In genomic region chr3:29081952-29082295, GRCm38 (mm10) we compare ENCODE assay signal across 8 mouse cellular contexts. TPM values are rescaled to one million over a fixed set of nuclear protein-coding genes. Genes with fewer than 3 reads are reported as not detected.
DNase-seq lines count a peak whose midpoint lies in the region; ATAC-seq and TF ChIP-seq lines count a peak whose summit lies in the region.
"Had no signal": no experiment of that assay in that cellular context is flagged by ENCODE, and none has a peak within 500 bp of the region (broad histone marks: within the 10 kb centered on the region; RNA-seq: fewer than 3 reads in every experiment).

Gene Egfem1 (plus strand): TSS chr3:29082023.

- H3K4me1 ChIP-seq in lung, postnatal 0 days (ENCODE audit: insufficient read depth, low read depth, low read length): no peaks in the 10 kb centered on the region; the same call in 1 of the 2 replicates
- peaks cover 6% of the 10 kb centered on the region for H3K4me1 ChIP-seq in forebrain, embryonic 14.5 days (ENCODE audit: control insufficient read depth, insufficient read depth, low read length)
- peaks cover 21% of the 10 kb centered on the region for H3K4me1 ChIP-seq in midbrain, embryonic 12.5 days

- TF ChIP-seq EP300 in lung, postnatal 0 days (IDR thresholded peaks at IDR 0.05): no peak

- DNase-seq in lung, postnatal 0 days (ENCODE audit: low spot score): no peak
- no peak for DNase-seq in lung, adult 18-20 months
- DNase-seq in forebrain, embryonic 14.5 days (ENCODE audit: low spot score): peak; percentile 47
- DNase-seq in layer of hippocampus, postnatal 10 days (ENCODE audit: low spot score in 2 of 2): no peak
- no peak for DNase-seq in Muller cell, postnatal 12 days (ENCODE audit: inconsistent ontology term)
- no peak for DNase-seq in embryo, embryonic 10.5 days (ENCODE audit: low spot score)

- peak within 1 kb of the TSS; percentile 45 for H3K4me3 ChIP-seq in lung, postnatal 0 days (ENCODE audit: low read depth, low read length)
- peak within 1 kb of the TSS; percentile 50 for H3K4me3 ChIP-seq in forebrain, embryonic 14.5 days (ENCODE audit: low read depth, low read length)
- H3K4me3 ChIP-seq in midbrain, embryonic 12.5 days: peak within 1 kb of the TSS; percentile 64

- WGBS in lung, postnatal 0 days: 7% methylated on average over 12 of the region's 12 CpGs
- WGBS in forebrain, embryonic 14.5 days: 3% methylated on average over 12 of the region's 12 CpGs
- 5% methylated on average over 12 of the region's 12 CpGs for WGBS in midbrain, embryonic 12.5 days

- H3K27me3 ChIP-seq in lung, postnatal 0 days (replicated peaks; ENCODE audit: insufficient read depth, low read length): peaks cover 14% of the 10 kb centered on the region; the same call in 1 of the 2 replicates
- no peaks in the 10 kb centered on the region for H3K27me3 ChIP-seq in forebrain, embryonic 14.5 days (replicated peaks; ENCODE audit: control insufficient read depth, insufficient read depth, low read length)
- H3K27me3 ChIP-seq in midbrain, embryonic 12.5 days: peaks cover 16% of the 10 kb centered on the region

- H3K9me3 ChIP-seq in lung, postnatal 0 days (ENCODE audit: low read length): no peaks in the 10 kb centered on the region
- H3K9me3 ChIP-seq in forebrain, embryonic 14.5 days (replicated peaks; ENCODE audit: control insufficient read depth, low read length): no peaks in the 10 kb centered on the region
- H3K9me3 ChIP-seq in midbrain, embryonic 12.5 days: no peaks in the 10 kb centered on the region

- no peak within 1 kb of the TSS for H3K9ac ChIP-seq in lung, postnatal 0 days (replicated peaks; ENCODE audit: low read depth)
- peak within 1 kb of the TSS; percentile 62 for H3K9ac ChIP-seq in forebrain, embryonic 14.5 days (ENCODE audit: low read length)
- peak within 1 kb of the TSS; percentile 68 for H3K9ac ChIP-seq in midbrain, embryonic 12.5 days (replicated peaks)

- H3K27ac ChIP-seq in lung, postnatal 0 days (ENCODE audit: low read length): no peak within 1 kb of the TSS
- H3K27ac ChIP-seq in forebrain, embryonic 14.5 days (ENCODE audit: low read depth, low read length): peak within 1 kb of the TSS; percentile 33; the same call in 1 of the 2 replicates
- H3K27ac ChIP-seq in midbrain, embryonic 12.5 days (replicated peaks): peak within 1 kb of the TSS; percentile 71

- H3K36me3 ChIP-seq in lung, postnatal 0 days (ENCODE audit: insufficient read depth, low read length): no peaks in the 10 kb centered on the region
- no peaks in the 10 kb centered on the region for H3K36me3 ChIP-seq in forebrain, embryonic 14.5 days (ENCODE audit: control insufficient read depth, insufficient read depth, low read length)
- no peaks in the 10 kb centered on the region for H3K36me3 ChIP-seq in midbrain, embryonic 12.5 days

- H3K4me2 ChIP-seq in lung, postnatal 0 days (replicated peaks; ENCODE audit: low read depth, low read length): peak within 1 kb of the TSS; percentile 72
- peak within 1 kb of the TSS; percentile 96 for H3K4me2 ChIP-seq in forebrain, embryonic 14.5 days (ENCODE audit: low read length)
- peak within 1 kb of the TSS; percentile 85 for H3K4me2 ChIP-seq in midbrain, embryonic 12.5 days (replicated peaks)

- ATAC-seq in lung, postnatal 0 days: no peak
- peak; percentile 57 for ATAC-seq in forebrain, embryonic 14.5 days
- no peak; the same call in 1 of the 2 replicates for ATAC-seq in midbrain, embryonic 12.5 days (ENCODE audit: low FRiP score, low read depth)

- no peak for TF ChIP-seq CTCF in lung, postnatal 0 days (IDR thresholded peaks at IDR 0.05)

RNA-seq across cellular contexts. Expression of gene Egfem1, which starts in this region (rescaled TPM):
- 19.7 and 23.4 TPM in 2 replicates for polyA plus RNA-seq in lung, postnatal 0 days (2015; fragmentation: Nextera tagmentation; extraction: Ambion mirVana)
- polyA plus RNA-seq in forebrain, embryonic 14.5 days (2014; fragmentation: Nextera tagmentation; extraction: Ambion mirVana): 3.0 and 4.7 TPM in 2 replicates
- total RNA-seq in layer of hippocampus, postnatal 10 days (2021): 10 to 100 TPM; 20.5 to 28.3 TPM
- 16.9 and 21.4 TPM in 2 replicates for polyA plus RNA-seq in midbrain, embryonic 12.5 days (2016; fragmentation: Nextera tagmentation; extraction: Ambion mirVana)
- polyA plus RNA-seq: spleen, adult 2 months had no signal
